Mouse (Mus musculus) heart, adult 2 months (tissue): ENCODE measurements around the gene Nop10. TPM values are rescaled to one million over a fixed set of nuclear protein-coding genes. Genes with fewer than 3 reads are reported as not detected.

Experiments used
- DNase-seq, 2 experiments: peaks; one replicate each; pipeline ENCODE4 v3.0.0; 2021
- H3K27ac ChIP-seq: fragments of 200-600 bp; 2 replicates; pipeline ENCODE4 v1.8.1; 2022
- H3K27me3 ChIP-seq: fragments of 200-500 bp; 2 replicates; pipeline ENCODE4 v1.6.1; 2012; ENCODE audit warnings: mild to moderate bottlenecking, low read length, inconsistent platforms, mixed read lengths; ENCODE audit not compliant: control insufficient read depth, insufficient read depth
- H3K36me3 ChIP-seq: fragments of 200-500 bp; 2 replicates; pipeline ENCODE4 v1.6.1; 2012; ENCODE audit warnings: low read length, inconsistent platforms; ENCODE audit not compliant: control insufficient read depth, insufficient read depth
- H3K4me1 ChIP-seq: fragments of 200-500 bp; 2 replicates; pipeline ENCODE4 v1.6.1; 2011; ENCODE audit warnings: low read length; ENCODE audit not compliant: control insufficient read depth, insufficient read depth
- H3K4me3 ChIP-seq: fragments of 200-600 bp; 2 replicates; pipeline ENCODE4 v1.8.1; 2022
- H3K79me2 ChIP-seq: fragments of 200-500 bp; replicated peaks from 2 replicates; pipeline ENCODE4 v1.6.1; 2012; ENCODE audit warnings: mild to moderate bottlenecking, inconsistent platforms, low read length, moderate library complexity, mixed read lengths; ENCODE audit not compliant: control insufficient read depth, insufficient read depth
- H3K9ac ChIP-seq: fragments of 200-500 bp; 2 replicates; pipeline ENCODE4 v1.6.1; 2012; ENCODE audit warnings: low read depth, mild to moderate bottlenecking, control low read depth, inconsistent platforms, low read length, mixed read lengths
- CTCF ChIP-seq: fragments of 200-600 bp; IDR thresholded peaks from 2 replicates; pipeline ENCODE4 v1.8.1; 2022; ENCODE audit warnings: antibody characterized with exemption, mild to moderate bottlenecking, moderate library complexity
- EP300 ChIP-seq: fragments of 200-500 bp; IDR thresholded peaks from 2 replicates; pipeline ENCODE4 v1.6.1; 2011; ENCODE audit warnings: low read depth, low read length, control low read depth; ENCODE audit not compliant: insufficient read depth
- POLR2A ChIP-seq: fragments of 200-500 bp; IDR thresholded peaks from 2 replicates; pipeline ENCODE4 v1.6.1; 2011; ENCODE audit warnings: mild to moderate bottlenecking, low read depth, low read length, control low read depth; ENCODE audit not compliant: insufficient read depth
- WGBS: fragments of 180-500 bp; shearing (Covaris S2); methylation state at CpG from one replicate; pipeline ENCODE4 v1.1.7; 2018; 5-methylcytosine and 5-hydroxymethylcytosine counted together
- intact Hi-C: fragments of 180-260 bp; cut with DNase I; formaldehyde crosslinking; loops from one replicate; pipeline ENCODE4 v1.15.1; 2025
- polyA plus RNA-seq: library from polyadenylated mRNA; depleted of rRNA; stranded (reverse); fragments of >200 nt; gene quantifications from 2 replicates; pipeline ENCODE4 v1.2.3, GENCODE M21; 2012; rRNA removed
- total RNA-seq, 2 experiments: library from RNA; stranded (reverse); gene quantifications; 2 replicates each; pipeline ENCODE4 v1.2.3; 2021

Gene Nop10
- total and polyA plus RNA-seq, 3 experiments, result 61.8 to 89.0 (median 65.4) TPM

GRCm38 (mm10) chr2:112292823-112293222 lies 31.1 kb downstream of the Nop10 start:
- Histone ChIP-seq H3K4me3 (no peak overlapping the region), H3K27ac (no peak overlapping the region), H3K9ac (no peak overlapping the region), H3K79me2 (no peaks in the 10 kb centered on the region; the same call in 1 of the 2 replicates), H3K27me3 (no peaks in the 10 kb centered on the region), H3K36me3 (peaks cover 22% of the 10 kb centered on the region), H3K4me1 (peaks cover 5% of the 10 kb centered on the region)
- TF ChIP-seq CTCF, result no peak
- TF ChIP-seq EP300, result no peak
- TF ChIP-seq POLR2A, result no peak
- 61% methylated on average over 2 of the region's 2 CpGs for WGBS
- DNase-seq, result no peak
- intact Hi-C loops, result no loop called here

DNA sequence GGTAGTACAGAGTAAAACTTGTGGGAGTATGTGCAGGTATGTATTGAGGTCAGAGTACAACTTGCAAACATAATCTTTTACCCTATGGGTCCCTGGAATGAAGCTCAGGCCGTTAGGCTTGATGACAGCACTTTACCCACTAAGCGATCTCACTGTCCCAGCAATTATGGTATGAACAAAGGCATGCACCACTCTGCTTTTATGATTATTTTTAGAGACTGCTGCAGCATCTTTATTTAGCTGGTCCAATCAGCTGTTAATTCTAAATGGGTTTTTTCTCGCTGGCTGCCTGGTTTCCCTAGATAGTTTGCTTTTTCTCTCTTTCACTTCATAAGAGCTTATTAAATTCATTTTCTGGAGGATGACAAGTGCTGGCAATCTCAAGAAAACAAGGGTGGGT lies 34.5 kb downstream of the Nop10 start:
- TF ChIP-seq CTCF (no peak), POLR2A (no peak), EP300 (no peak)
- peaks cover 6% of the 10 kb centered on the region for H3K4me1 ChIP-seq
- peaks cover 26% of the 10 kb centered on the region for H3K36me3 ChIP-seq
- H3K27ac ChIP-seq, result peak overlapping the region; percentile 78
- no peak overlapping the region for H3K4me3 ChIP-seq
- 62% methylated on average over 3 of the region's 3 CpGs for WGBS
- H3K9ac ChIP-seq, result no peak overlapping the region; the same call in 1 of the 2 replicates
- no peaks in the 10 kb centered on the region for H3K27me3 ChIP-seq
- no peak for DNase-seq
- peaks cover 1% of the 10 kb centered on the region; the same call in 1 of the 2 replicates for H3K79me2 ChIP-seq
- intact Hi-C loops, result no loop called here

- no peak overlapping the region for H3K27ac ChIP-seq
- TF ChIP-seq EP300 (no peak), CTCF (no peak), POLR2A (no peak)
- no peaks in the 10 kb centered on the region for H3K27me3 ChIP-seq
- peaks cover 6% of the 10 kb centered on the region for H3K4me1 ChIP-seq
- DNase-seq, result no peak
- H3K79me2 ChIP-seq, result peaks cover 1% of the 10 kb centered on the region
- no peak overlapping the region for H3K9ac ChIP-seq
- peaks cover 26% of the 10 kb centered on the region for H3K36me3 ChIP-seq
- no peak overlapping the region for H3K4me3 ChIP-seq
- intact Hi-C loops, result no loop called here
- WGBS, result 82% methylated on average over 4 of the region's 4 CpGs
Measured at GRCm38 (mm10) chr2:112298221-112298620, 36.5 kb downstream of the Nop10 start.

DNA sequence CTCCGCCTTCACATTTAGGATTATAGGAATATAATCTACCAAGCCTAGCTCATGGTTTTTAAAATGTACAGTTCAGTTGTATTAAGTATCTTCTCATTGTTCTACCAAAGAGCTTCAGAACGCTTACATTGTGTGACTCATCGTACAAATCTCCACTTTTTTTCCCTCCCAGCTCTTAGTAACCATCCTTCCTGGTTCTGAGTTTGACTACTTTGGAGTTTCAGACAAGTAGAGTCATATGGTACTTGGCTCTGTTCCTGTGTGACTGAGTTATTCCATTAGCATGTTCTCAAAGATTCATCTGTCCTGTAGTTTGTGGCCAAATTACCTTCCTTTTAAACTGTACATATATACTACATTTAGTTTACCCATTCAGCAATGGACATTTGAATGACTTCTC lies 46.9 kb downstream of the Nop10 start:
- 48% methylated on average over 3 of the region's 3 CpGs for WGBS
- TF ChIP-seq CTCF, result no peak
- intact Hi-C loops, result loop anchor here (2.0 kb wide), 1 partner anchor 42 kb away; the partner anchor contains the start of gene Gm21985

GRCm38 (mm10) chr2:112309161-112309600 lies 47.5 kb downstream of the Nop10 start:
- DNase-seq, result no peak

More for the DNA sequence above, 46.9 kb downstream of the Nop10 start:
- peaks cover 7% of the 10 kb centered on the region for H3K4me1 ChIP-seq
- no peak overlapping the region for H3K27ac ChIP-seq
- no peak overlapping the region for H3K9ac ChIP-seq
- H3K79me2 ChIP-seq, result peaks cover 4% of the 10 kb centered on the region; the same call in 1 of the 2 replicates
- DNase-seq, result no peak
- no peaks in the 10 kb centered on the region for H3K27me3 ChIP-seq
- no peak overlapping the region for H3K4me3 ChIP-seq
- H3K36me3 ChIP-seq, result peaks cover 6% of the 10 kb centered on the region; the same call in 1 of the 2 replicates

More at GRCm38 (mm10) chr2:112309161-112309600, 47.5 kb downstream of the Nop10 start:
- intact Hi-C loops, result loop anchor here (2.0 kb wide), 1 partner anchor 42 kb away; the partner anchor contains the start of gene Gm21985
- no peak overlapping the region for H3K9ac ChIP-seq
- peaks cover 6% of the 10 kb centered on the region; the same call in 1 of the 2 replicates for H3K36me3 ChIP-seq
- WGBS, result 11% methylated on average over 10 of the region's 10 CpGs
- H3K4me3 ChIP-seq, result no peak overlapping the region
- peaks cover 7% of the 10 kb centered on the region for H3K4me1 ChIP-seq
- peaks cover 4% of the 10 kb centered on the region; the same call in 1 of the 2 replicates for H3K79me2 ChIP-seq
- TF ChIP-seq EP300 (no peak), CTCF (no peak), POLR2A (no peak)
- no peaks in the 10 kb centered on the region for H3K27me3 ChIP-seq
- no peak overlapping the region for H3K27ac ChIP-seq

Other genes with a start within 250 kb of the Nop10 start
- gene Olfr1310, start 249.2 kb upstream of the Nop10 start, total RNA-seq, result not detected
- gene Olfr1310, start 249.2 kb upstream of the Nop10 start, polyA plus RNA-seq, result not detected in 2 replicates
- not detected for gene Olfr1311, start 237.5 kb upstream of the Nop10 start, total RNA-seq
- gene Olfr1311, start 237.5 kb upstream of the Nop10 start, polyA plus RNA-seq, result not detected in 2 replicates
- not detected for gene Olfr1312, start 211.7 kb upstream of the Nop10 start, total RNA-seq
- not detected in 2 replicates for gene Olfr1312, start 211.7 kb upstream of the Nop10 start, polyA plus RNA-seq
- gene Olfr1313, start 184.1 kb upstream of the Nop10 start, total RNA-seq, result not detected
- gene Olfr1313, start 184.1 kb upstream of the Nop10 start, polyA plus RNA-seq, result not detected in 2 replicates
- gene Olfr1314, start 165.1 kb upstream of the Nop10 start, total RNA-seq, result not detected
- not detected in 2 replicates for gene Olfr1314, start 165.1 kb upstream of the Nop10 start, polyA plus RNA-seq
- not detected for gene Olfr1315-ps1, start 146.5 kb upstream of the Nop10 start, total RNA-seq
- not detected in 2 replicates for gene Olfr1315-ps1, start 146.5 kb upstream of the Nop10 start, polyA plus RNA-seq
- gene Olfr1316, start 126.9 kb upstream of the Nop10 start, total RNA-seq, result not detected
- not detected in 2 replicates for gene Olfr1316, start 126.9 kb upstream of the Nop10 start, polyA plus RNA-seq
- not detected for gene Olfr1317, start 121.6 kb upstream of the Nop10 start, total RNA-seq
- gene Olfr1317, start 121.6 kb upstream of the Nop10 start, polyA plus RNA-seq, result not detected in 2 replicates
- gene Olfr1318, start 107.7 kb upstream of the Nop10 start, total RNA-seq, result not detected
- gene Olfr1318, start 107.7 kb upstream of the Nop10 start, polyA plus RNA-seq, result not detected in 2 replicates
- gene Lpcat4, start 22.5 kb upstream of the Nop10 start, total RNA-seq, result 1 to 10 TPM; 2.3 TPM
- 6.3 and 11.4 TPM in 2 replicates for gene Lpcat4, start 22.5 kb upstream of the Nop10 start, polyA plus RNA-seq
- not detected for gene Nutm1, start 2.6 kb upstream of the Nop10 start, total RNA-seq
- gene Nutm1, start 2.6 kb upstream of the Nop10 start, polyA plus RNA-seq, result not detected in 2 replicates
- 10 to 100 TPM; 31.1 to 32.9 TPM for gene Slc12a6, start 3.9 kb downstream of the Nop10 start, total RNA-seq
- 23.2 and 44.3 TPM in 2 replicates for gene Slc12a6, start 3.9 kb downstream of the Nop10 start, polyA plus RNA-seq
- 1 to 10 TPM in 1 of 2 experiments, under 1 TPM in 1; 0.42 to 1.1 TPM for gene Gm21985, start 4.4 kb downstream of the Nop10 start, total RNA-seq
- not detected in 2 replicates for gene Gm21985, start 4.4 kb downstream of the Nop10 start, polyA plus RNA-seq
- 10 to 100 TPM; 63.6 to 68.4 TPM for gene Emc4, start 106.1 kb downstream of the Nop10 start, total RNA-seq
- gene Emc4, start 106.1 kb downstream of the Nop10 start, polyA plus RNA-seq, result 82.1 and 135 TPM in 2 replicates
- gene Katnbl1, start 117.3 kb downstream of the Nop10 start, total RNA-seq, result 1 to 10 TPM; 3.9 to 4.4 TPM
- gene Katnbl1, start 117.3 kb downstream of the Nop10 start, polyA plus RNA-seq, result 1.2 and 2.7 TPM in 2 replicates
- 10 to 100 TPM; 14.3 to 17.7 TPM for gene Emc7, start 193.1 kb downstream of the Nop10 start, total RNA-seq
- 6.6 and 11.7 TPM in 2 replicates for gene Emc7, start 193.1 kb downstream of the Nop10 start, polyA plus RNA-seq
- gene Chrm5, start 218.8 kb downstream of the Nop10 start, total RNA-seq, result not detected
- not detected in 2 replicates for gene Chrm5, start 218.8 kb downstream of the Nop10 start, polyA plus RNA-seq
- 10 to 100 TPM; 16.9 to 18.4 TPM for gene Aven, start 231.0 kb downstream of the Nop10 start, total RNA-seq
- gene Aven, start 231.0 kb downstream of the Nop10 start, polyA plus RNA-seq, result 5.8 and 10.5 TPM in 2 replicates